Mouse (Mus musculus) small intestine, adult 2 months (tissue): ENCODE results near the gene Slc23a2. TPM values are rescaled to one million over a fixed set of nuclear protein-coding genes. Genes with fewer than 3 reads are reported as not detected.
A peak's percentile ranks its signal among the peaks of the same experiment; 100 is the strongest.

Source experiments
- H3K27ac ChIP-seq: fragments of 200-500 bp; 2 replicates; pipeline ENCODE4 v1.5.1; 2012; ENCODE audit warnings: low read depth, low read length, control low read depth, inconsistent platforms; ENCODE audit not compliant: insufficient read depth
- H3K27me3 ChIP-seq: fragments of 200-500 bp; 2 replicates; pipeline ENCODE4 v1.6.1; 2012; ENCODE audit warnings: mild to moderate bottlenecking, moderate library complexity, low read length, inconsistent platforms; ENCODE audit not compliant: control insufficient read depth, insufficient read depth
- H3K36me3 ChIP-seq: fragments of 200-500 bp; 2 replicates; pipeline ENCODE4 v1.6.1; 2012; ENCODE audit warnings: mild to moderate bottlenecking, low read length, control low read depth, inconsistent platforms; ENCODE audit not compliant: control insufficient read depth, insufficient read depth
- H3K4me1 ChIP-seq: fragments of 200-500 bp; 2 replicates; pipeline ENCODE4 v1.6.1; 2012; ENCODE audit warnings: low read length, inconsistent platforms, mixed read lengths; ENCODE audit not compliant: control insufficient read depth, insufficient read depth, insufficient read length
- H3K4me3 ChIP-seq: fragments of 200-500 bp; 2 replicates; pipeline ENCODE4 v1.5.1; 2012; ENCODE audit warnings: low read depth, mild to moderate bottlenecking, control low read depth, inconsistent platforms, low read length, moderate library complexity
- CTCF ChIP-seq: fragments of 200-500 bp; IDR thresholded peaks from 2 replicates; pipeline ENCODE4 v1.5.1; 2012; ENCODE audit warnings: low read depth, mild to moderate bottlenecking, control low read depth, inconsistent platforms, low read length, moderate library complexity, mixed read lengths; ENCODE audit not compliant: insufficient replicate concordance, insufficient read length; ENCODE audit errors: extremely low read depth
- POLR2A ChIP-seq: fragments of 200-500 bp; IDR thresholded peaks from 2 replicates; pipeline ENCODE4 v1.6.1; 2012; ENCODE audit warnings: low read depth, mild to moderate bottlenecking, control low read depth, inconsistent platforms, low read length, moderate library complexity
- WGBS: fragments of 180-500 bp; shearing (Covaris S2); methylation state at CpG from one replicate; pipeline ENCODE4 v1.1.7; 2018; 5-methylcytosine and 5-hydroxymethylcytosine counted together
- polyA plus RNA-seq: library from polyadenylated mRNA; depleted of rRNA; stranded (reverse); fragments of >200 nt; gene quantifications from 2 replicates; pipeline ENCODE4 v1.2.3, GENCODE M21; 2012

Gene Slc23a2
- polyA plus RNA-seq, 1 experiment = 18.5 TPM

GRCm38 (mm10) chr2:132102505-132103130 is 42.3 kb downstream of the Slc23a2 start:
- H3K27ac ChIP-seq = peak overlapping the region; percentile 61; the same call in 1 of the 2 replicates
- H3K4me1 ChIP-seq = peaks cover 2% of the 10 kb centered on the region; the same call in 1 of the 2 replicates
- WGBS = 75% methylated on average over 10 of the region's 10 CpGs
- peaks cover 22% of the 10 kb centered on the region for H3K36me3 ChIP-seq
- no peak for TF ChIP-seq POLR2A
- no peak for TF ChIP-seq CTCF
- no peaks in the 10 kb centered on the region for H3K27me3 ChIP-seq
- H3K4me3 ChIP-seq = no peak overlapping the region

- 90% methylated on average over 9 of the region's 9 CpGs for WGBS
- H3K27ac ChIP-seq = no peak overlapping the region
- no peak overlapping the region for H3K4me3 ChIP-seq
Observed at GRCm38 (mm10) chr2:132098942-132099672, 45.8 kb downstream of the Slc23a2 start.

GRCm38 (mm10) chr2:132098365-132098764 is 46.5 kb downstream of the Slc23a2 start:
- no peak overlapping the region for H3K4me3 ChIP-seq
- no peak for TF ChIP-seq CTCF
- TF ChIP-seq POLR2A = no peak
- H3K36me3 ChIP-seq = peaks cover 25% of the 10 kb centered on the region
- no peaks in the 10 kb centered on the region for H3K27me3 ChIP-seq
- no peak overlapping the region for H3K27ac ChIP-seq
- 86% methylated on average over 4 of the region's 4 CpGs for WGBS
- peaks cover 5% of the 10 kb centered on the region; the same call in 1 of the 2 replicates for H3K4me1 ChIP-seq

More at GRCm38 (mm10) chr2:132098942-132099672, 45.8 kb downstream of the Slc23a2 start:
- TF ChIP-seq POLR2A = no peak
- TF ChIP-seq CTCF = no peak
- H3K27me3 ChIP-seq = no peaks in the 10 kb centered on the region
- H3K4me1 ChIP-seq = peaks cover 3% of the 10 kb centered on the region; the same call in 1 of the 2 replicates
- peaks cover 25% of the 10 kb centered on the region for H3K36me3 ChIP-seq

GRCm38 (mm10) chr2:132096582-132096981 is 48.3 kb downstream of the Slc23a2 start:
- peaks cover 7% of the 10 kb centered on the region; the same call in 1 of the 2 replicates for H3K4me1 ChIP-seq
- H3K27ac ChIP-seq = no peak overlapping the region
- H3K27me3 ChIP-seq = no peaks in the 10 kb centered on the region
- TF ChIP-seq CTCF (no peak), POLR2A (no peak)
- WGBS = 43% methylated on average over 4 of the region's 4 CpGs
- no peak overlapping the region for H3K4me3 ChIP-seq
- peaks cover 37% of the 10 kb centered on the region for H3K36me3 ChIP-seq

GRCm38 (mm10) chr2:132095821-132096220 is 49.1 kb downstream of the Slc23a2 start:
- Histone ChIP-seq H3K4me3 (no peak overlapping the region), H3K36me3 (peaks cover 37% of the 10 kb centered on the region), H3K27ac (no peak overlapping the region), H3K27me3 (no peaks in the 10 kb centered on the region), H3K4me1 (peaks cover 7% of the 10 kb centered on the region; the same call in 1 of the 2 replicates)
- 88% methylated on average over 6 of the region's 6 CpGs for WGBS
- no peak for TF ChIP-seq CTCF
- no peak for TF ChIP-seq POLR2A

DNA sequence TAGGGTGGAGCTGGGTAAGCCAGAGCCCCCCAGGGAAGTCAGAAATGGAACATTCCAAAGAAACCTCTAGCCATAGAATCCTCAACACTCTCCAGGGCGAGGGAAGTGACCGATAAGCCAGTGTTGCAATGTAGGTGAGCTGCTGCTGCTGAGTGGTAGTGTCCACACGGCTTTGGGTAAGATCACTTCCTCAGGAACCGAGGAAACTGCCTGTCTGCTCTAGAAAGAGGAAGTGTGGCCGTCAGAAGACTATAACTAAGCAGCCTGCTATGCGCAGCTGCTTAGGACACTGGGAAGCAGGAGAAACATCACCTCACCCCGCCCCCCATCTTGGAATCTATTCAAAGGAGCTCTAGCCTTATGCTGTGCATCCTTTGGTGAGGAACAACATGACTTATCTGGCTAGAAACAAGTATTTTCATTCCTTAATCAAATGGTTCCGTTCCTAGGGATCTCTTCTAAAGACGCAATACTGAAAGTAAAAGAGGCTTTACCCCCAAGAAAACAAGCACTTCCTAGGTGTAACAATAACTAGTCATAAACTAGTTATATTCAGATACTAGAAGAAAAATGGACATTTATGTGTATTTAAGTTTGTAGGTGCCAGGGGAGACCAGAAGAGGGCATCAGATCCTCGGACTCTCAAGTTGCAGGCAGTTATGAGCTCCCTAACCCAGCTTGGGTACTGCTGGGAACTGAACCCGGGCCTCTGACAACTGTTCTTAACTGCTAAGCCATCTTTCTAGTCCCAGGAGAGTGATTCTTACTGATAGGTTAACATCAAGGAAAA is 50.3 kb downstream of the Slc23a2 start:
- Histone ChIP-seq H3K27me3 (no peaks in the 10 kb centered on the region), H3K4me3 (no peak overlapping the region), H3K36me3 (peaks cover 36% of the 10 kb centered on the region), H3K4me1 (peaks cover 7% of the 10 kb centered on the region; the same call in 1 of the 2 replicates), H3K27ac (peak overlapping the region; percentile 53)
- TF ChIP-seq POLR2A (no peak), CTCF (no peak)
- WGBS = 80% methylated on average over 11 of the region's 11 CpGs
